In genomic region chr3:41169430-41169829, GRCm38 (mm10) we compare ENCODE assay signal across 10 mouse cellular contexts.
DNase-seq lines count a peak whose midpoint lies in the region; ATAC-seq and TF ChIP-seq lines count a peak whose summit lies in the region.
"Had no signal": no experiment of that assay in that cellular context is flagged by ENCODE, and none has a peak within 500 bp of the region (broad histone marks: within the 10 kb centered on the region; RNA-seq: fewer than 3 reads in every experiment).

No protein-coding gene starts in this region.

- H3K27me3 ChIP-seq in heart, embryonic 13.5 days (replicated peaks): no peaks in the 10 kb centered on the region
- H3K27me3 ChIP-seq in liver, postnatal 0 days (ENCODE audit: insufficient read depth, low read length): no peaks in the 10 kb centered on the region
- H3K27me3 ChIP-seq: limb, embryonic 13.5 days had no signal

- H3K4me3 ChIP-seq in heart, embryonic 13.5 days: no peak overlapping the region
- H3K4me3 ChIP-seq in liver, postnatal 0 days (ENCODE audit: low read depth, low read length): no peak overlapping the region
- H3K4me3 ChIP-seq: limb, embryonic 13.5 days had no signal

- no peak for ATAC-seq in heart, embryonic 13.5 days (ENCODE audit: extremely low read depth, insufficient number of reproducible peaks, low FRiP score, low TSS enrichment)
- peak; percentile 94 for ATAC-seq in liver, postnatal 0 days

- peak overlapping the region; percentile 73 for H3K27ac ChIP-seq in heart, embryonic 13.5 days (replicated peaks)
- peak overlapping the region; percentile 90 for H3K27ac ChIP-seq in liver, postnatal 0 days (ENCODE audit: low read depth)
- H3K27ac ChIP-seq: limb, embryonic 13.5 days had no signal

- no peak for TF ChIP-seq CTCF in liver, postnatal 0 days (IDR thresholded peaks at IDR 0.05; ENCODE audit: low read depth)

- peaks cover 59% of the 10 kb centered on the region for H3K4me1 ChIP-seq in heart, embryonic 13.5 days
- peaks cover 18% of the 10 kb centered on the region for H3K4me1 ChIP-seq in liver, postnatal 0 days (ENCODE audit: insufficient read depth)

- peak; percentile 88 for DNase-seq in heart, adult 11 months
- no peak for DNase-seq in heart, postnatal 36 days
- DNase-seq in MEL-GATA-1-ER (ENCODE audit: extremely low read depth, low read depth): peak; percentile 71
- DNase-seq in liver, postnatal 0 days: peak; percentile 65
- no peak for DNase-seq in natural killer cell, adult 2 months (ENCODE audit: low spot score in 2 of 2)
- DNase-seq in gastrocnemius, postnatal 25 days: no peak
- DNase-seq in thymus, postnatal 25 days: no peak
- DNase-seq: kidney, adult 2 months had no signal

- TF ChIP-seq EP300 in liver, postnatal 0 days (IDR thresholded peaks at IDR 0.05; ENCODE audit: low read depth): peak; percentile 96

- H3K36me3 ChIP-seq in heart, embryonic 13.5 days: no peaks in the 10 kb centered on the region
- H3K36me3 ChIP-seq in liver, postnatal 0 days (replicated peaks; ENCODE audit: insufficient read depth, low read length): no peaks in the 10 kb centered on the region
- H3K36me3 ChIP-seq: limb, embryonic 13.5 days had no signal

- H3K9ac ChIP-seq in heart, embryonic 13.5 days: peak overlapping the region; percentile 28; the same call in 1 of the 2 replicates
- peak overlapping the region; percentile 21 for H3K9ac ChIP-seq in liver, postnatal 0 days (replicated peaks)
- H3K9ac ChIP-seq: limb, embryonic 13.5 days had no signal

- intact Hi-C loops in heart, postnatal 36 days (cut with DNase I): loop anchor here (10.0 kb wide), 1 partner anchor 125 kb away; no protein-coding TSS in a partner anchor

- peak overlapping the region; percentile 13; the same call in 1 of the 2 replicates for H3K4me2 ChIP-seq in heart, embryonic 13.5 days
- peak overlapping the region; percentile 44 for H3K4me2 ChIP-seq in liver, postnatal 0 days (ENCODE audit: low read depth, low read length)
- H3K4me2 ChIP-seq: limb, embryonic 13.5 days had no signal

- 36% methylated on average over 10 of the region's 10 CpGs for WGBS in heart, embryonic 13.5 days
- 57% methylated on average over 10 of the region's 10 CpGs for WGBS in liver, postnatal 0 days (ENCODE audit: insufficient replicate concordance)

- H3K9me3 ChIP-seq in heart, embryonic 13.5 days: no peaks in the 10 kb centered on the region
- H3K9me3 ChIP-seq in liver, postnatal 0 days (ENCODE audit: low read length): no peaks in the 10 kb centered on the region

Comparison
In these comparisons a context has a peak if more than half of its experiments do, and no peak if none do; other contexts are left out.
1. DNase-seq: peak in heart, adult 11 months (single experiment), MEL-GATA-1-ER (single experiment) and liver, postnatal 0 days (single experiment); none in heart, postnatal 36 days (0 of 2), natural killer cell, adult 2 months (0 of 2), gastrocnemius, postnatal 25 days (single experiment) and thymus, postnatal 25 days (single experiment).